Mouse (Mus musculus) C2C12 (cell line): ENCODE results near the gene Ccdc50.

Experiments used
- CTCF ChIP-seq: IDR thresholded peaks from one replicate; pipeline ENCODE4 v1.5.1; 2011; ENCODE audit not compliant: control insufficient read depth, insufficient read depth, insufficient read length
- MAX ChIP-seq: IDR thresholded peaks from one replicate; pipeline ENCODE4 v1.6.1; 2011; ENCODE audit warnings: mild to moderate bottlenecking, control low read depth
- MYOD1 ChIP-seq: IDR thresholded peaks from one replicate; pipeline ENCODE4 v1.6.1; 2011; ENCODE audit warnings: low read depth; ENCODE audit not compliant: control insufficient read depth, insufficient read length
- MYOG ChIP-seq: IDR thresholded peaks from one replicate; pipeline ENCODE4 v1.6.1; 2011; ENCODE audit not compliant: control insufficient read depth, insufficient read length; ENCODE audit errors: extremely low read depth

DNA sequence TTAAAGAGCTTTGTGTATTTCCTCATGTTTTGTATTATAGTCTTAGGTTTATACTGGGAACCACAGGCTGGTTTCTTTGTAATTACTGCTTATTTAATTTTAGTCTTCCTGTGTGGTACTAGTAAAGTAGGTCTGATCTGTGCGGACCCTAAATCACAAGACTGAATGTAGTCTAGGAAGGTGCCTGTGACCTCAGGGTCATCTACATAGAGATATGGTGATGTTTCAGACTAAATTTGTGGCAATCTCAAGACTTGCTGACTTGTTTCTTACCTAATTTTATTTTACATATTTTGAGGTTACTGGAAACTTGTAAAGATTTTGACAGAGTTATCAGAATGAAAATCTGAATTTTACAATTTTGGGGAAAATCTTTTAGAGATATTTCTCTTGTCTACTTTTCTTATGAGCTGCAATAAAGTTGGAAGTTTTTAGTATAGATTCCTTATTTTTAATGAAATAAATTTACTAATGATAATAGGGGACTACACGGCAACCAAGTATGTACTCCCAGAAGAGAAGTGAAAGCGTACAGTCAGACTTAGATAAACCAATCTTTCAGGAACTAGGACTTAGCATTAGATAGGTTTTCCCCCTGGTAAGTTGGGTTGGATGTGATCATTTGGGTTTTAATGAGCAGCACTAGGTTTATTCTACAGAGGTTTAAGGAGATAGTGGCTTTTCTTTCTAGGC, 10.5 kb downstream of the Ccdc50 start:
- TF ChIP-seq MYOD1 (no peak), CTCF (no peak), MAX (no peak), MYOG (no peak)
